Mouse (Mus musculus) c-Kit-negative CD71-positive TER-119-positive erythroid progenitor cells, embryonic 14.5 days (primary cell): ENCODE data around the gene Col25a1.

Source experiments
- DNase-seq: peaks from one replicate; pipeline ENCODE4 v3.0.0-alpha.2; 2013; ENCODE audit warnings: low read depth, low spot score

Col25a1 gene

DNA sequence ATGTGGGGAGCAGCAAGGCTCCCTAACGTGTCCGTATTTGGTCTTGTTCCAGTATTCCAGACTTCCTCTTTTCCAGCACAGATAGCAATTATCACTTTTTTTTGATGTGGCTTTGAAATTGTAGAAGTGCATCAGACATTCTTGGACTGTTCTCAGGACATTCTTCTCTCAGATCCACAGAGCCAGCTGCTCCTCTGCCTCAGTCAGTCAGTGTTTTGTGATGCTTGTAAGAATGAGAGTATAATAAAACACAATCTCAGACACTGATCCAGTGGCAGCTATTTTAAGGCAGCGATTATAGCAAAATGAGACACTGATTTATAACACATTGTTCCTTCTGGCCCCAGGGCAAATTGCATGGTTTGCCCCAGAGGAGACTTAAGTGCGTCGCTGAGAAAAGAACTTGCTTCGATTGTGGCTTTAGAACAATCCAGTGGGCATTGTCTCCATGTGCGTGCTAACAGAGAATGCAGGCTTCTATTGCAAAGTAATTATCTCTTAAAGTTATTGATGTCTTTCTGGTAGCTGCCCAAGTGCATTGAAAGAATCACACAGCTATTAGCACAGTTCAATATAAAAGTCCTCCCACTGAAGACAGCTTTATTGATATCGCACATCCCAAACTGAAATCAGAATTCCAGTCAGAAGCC, 111.5 kb downstream of the Col25a1 start:
- DNase-seq: no peak

DNA sequence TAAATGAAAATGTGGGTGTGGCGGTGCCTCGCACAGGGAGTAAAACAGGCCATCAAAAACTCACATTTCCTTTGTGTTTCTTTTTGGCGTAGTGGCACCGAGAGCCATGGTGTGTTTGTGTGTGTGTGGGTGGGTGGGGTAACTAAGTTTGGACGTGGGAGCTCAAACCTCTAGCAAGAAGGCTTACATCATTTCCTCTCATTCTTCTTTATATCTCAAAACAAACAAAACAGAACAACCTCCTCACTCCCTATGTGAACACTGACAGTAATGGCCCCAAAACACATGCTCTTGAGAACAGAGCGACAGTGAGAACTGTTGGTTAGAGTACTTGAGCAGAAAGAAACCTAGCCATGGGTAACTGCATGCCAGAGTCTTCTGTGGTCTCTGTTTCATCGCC, 121.1 kb downstream of the Col25a1 start:
- DNase-seq: no peak

DNA sequence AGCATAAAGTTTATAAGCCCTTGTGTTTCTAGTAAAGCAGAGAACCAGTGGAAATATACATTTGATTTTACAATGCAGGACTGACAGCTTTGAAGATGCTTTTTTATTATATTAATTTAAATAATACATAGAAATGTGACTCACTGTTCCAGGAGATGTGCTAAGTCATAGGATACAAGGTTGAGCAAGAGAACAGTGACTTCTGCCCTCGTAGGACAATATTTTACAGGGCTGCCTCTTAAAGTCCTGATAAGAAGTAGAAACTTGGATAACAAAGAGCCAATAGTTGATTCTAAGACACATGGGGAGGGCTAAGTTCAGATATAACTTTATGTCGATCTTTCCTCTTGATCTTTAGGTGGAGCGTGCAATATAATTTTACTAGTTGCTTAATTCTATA, 124.8 kb downstream of the Col25a1 start:
- DNase-seq: no peak

DNA sequence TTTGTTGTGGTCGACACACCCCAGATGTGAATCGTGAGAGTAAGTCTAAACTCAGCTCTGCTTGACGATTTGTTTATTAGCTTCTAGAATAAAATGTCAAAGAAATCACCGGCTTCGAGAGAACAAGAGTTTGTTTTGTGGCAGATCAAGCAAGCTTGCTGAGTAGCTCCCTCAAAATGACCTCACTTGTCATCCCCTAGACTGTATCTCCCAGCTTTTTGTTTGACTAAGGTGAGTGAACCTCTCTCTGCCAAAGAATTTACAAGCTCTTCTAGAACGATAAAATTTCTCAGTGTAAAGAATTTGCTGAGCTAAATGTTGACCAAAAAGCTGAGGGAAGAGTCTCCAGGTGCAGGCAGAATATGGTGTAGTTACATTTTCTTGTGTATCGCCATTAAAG, 125.3 kb downstream of the Col25a1 start:
- DNase-seq: no peak

DNA sequence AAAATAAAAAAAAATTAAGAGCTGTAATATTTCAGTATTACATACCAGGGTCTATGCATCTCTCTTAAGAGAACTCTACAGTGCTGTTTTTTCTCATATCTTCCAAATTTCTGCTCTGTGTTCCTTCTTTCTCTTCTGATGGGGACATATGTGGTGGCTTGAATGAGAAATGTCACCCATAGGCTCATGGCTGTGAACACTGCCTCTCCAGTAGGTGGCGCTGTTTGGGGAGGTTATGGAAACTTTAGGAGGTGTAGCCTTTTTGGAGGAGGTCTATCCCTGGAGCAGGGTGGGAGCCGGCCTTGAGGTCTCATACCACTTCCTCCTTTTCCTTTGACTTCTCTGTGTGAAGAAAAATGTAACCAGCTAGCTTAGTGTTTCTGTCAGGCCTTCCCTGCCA, 128.4 kb downstream of the Col25a1 start:
- DNase-seq: no peak

DNA sequence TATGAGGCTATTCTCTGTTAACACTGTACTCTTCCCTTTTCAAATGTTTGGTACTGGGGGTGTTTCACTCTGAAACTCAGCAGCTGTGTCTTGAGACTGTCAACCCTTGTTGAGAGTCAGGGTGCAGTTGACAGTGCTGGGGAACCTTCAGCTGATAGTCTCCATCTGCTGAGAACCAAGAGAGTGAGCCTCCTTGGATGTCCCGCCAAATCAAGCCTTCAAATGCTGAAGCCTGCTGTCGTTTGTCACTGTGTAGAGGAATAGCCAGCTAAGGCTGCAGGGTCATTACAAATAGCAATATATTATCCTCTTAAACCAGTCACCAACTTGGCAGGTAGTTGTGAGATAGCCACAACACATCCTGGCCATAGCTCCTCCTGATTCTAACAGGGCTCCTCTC, 129.0 kb downstream of the Col25a1 start:
- no peak for DNase-seq

DNA sequence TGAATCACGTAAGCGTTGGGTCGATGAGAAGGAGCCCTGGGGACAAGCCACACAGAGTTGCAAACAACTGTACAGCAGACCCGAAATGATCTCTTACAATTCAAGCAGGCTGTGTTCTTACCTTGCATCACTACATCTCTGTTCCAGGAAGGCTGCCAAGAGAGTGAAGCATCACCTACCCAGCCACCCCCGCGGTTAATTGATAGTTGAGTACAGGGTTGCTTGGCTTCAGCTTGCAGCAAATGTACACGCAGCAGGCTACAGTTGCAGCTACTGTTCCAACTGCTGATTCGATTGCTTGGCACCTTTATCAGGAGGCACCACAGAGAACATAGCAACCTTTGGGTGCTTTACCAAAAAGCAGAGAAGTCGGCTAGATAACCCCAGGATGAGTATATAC, 133.8 kb downstream of the Col25a1 start:
- DNase-seq: no peak

DNA sequence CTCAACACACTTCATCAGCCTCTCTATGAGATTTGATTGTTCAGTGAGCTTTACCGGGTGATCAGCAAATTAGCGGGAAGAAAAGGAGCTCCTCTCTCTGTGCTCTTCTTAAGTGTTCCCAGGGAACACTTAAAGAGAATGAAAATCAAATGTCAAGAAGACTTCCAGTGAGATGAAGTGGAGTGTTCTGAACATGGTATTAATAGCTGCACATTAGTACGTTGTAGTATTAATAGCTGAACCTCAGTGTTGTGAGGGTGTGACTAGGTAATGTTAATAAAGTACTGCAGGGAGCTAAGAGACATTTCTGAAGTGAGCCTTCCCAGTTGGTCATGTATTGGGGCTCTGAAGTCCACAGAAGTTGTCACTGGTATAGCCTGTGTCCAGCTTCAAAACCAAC, 139.2 kb downstream of the Col25a1 start:
- no peak for DNase-seq

DNA sequence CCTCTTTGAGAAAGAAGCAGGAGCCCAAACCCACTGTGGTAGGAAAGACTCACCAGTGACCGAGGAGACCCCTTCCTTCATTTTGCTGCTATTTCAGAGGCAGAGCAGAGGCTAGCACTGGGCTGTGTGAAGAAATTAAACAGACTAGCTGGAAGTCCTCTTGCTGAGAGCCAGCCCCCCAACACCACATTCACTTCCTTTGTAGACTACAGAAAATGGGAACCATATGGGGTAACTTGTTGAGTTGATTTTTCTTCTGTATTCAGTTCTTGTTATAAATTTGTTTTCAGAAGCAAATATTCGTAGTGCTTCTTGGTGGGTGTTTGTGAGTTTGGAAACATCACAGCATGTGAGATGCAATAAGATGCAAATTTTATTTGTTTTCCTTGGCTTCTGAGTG, 142.6 kb downstream of the Col25a1 start:
- no peak for DNase-seq

DNA sequence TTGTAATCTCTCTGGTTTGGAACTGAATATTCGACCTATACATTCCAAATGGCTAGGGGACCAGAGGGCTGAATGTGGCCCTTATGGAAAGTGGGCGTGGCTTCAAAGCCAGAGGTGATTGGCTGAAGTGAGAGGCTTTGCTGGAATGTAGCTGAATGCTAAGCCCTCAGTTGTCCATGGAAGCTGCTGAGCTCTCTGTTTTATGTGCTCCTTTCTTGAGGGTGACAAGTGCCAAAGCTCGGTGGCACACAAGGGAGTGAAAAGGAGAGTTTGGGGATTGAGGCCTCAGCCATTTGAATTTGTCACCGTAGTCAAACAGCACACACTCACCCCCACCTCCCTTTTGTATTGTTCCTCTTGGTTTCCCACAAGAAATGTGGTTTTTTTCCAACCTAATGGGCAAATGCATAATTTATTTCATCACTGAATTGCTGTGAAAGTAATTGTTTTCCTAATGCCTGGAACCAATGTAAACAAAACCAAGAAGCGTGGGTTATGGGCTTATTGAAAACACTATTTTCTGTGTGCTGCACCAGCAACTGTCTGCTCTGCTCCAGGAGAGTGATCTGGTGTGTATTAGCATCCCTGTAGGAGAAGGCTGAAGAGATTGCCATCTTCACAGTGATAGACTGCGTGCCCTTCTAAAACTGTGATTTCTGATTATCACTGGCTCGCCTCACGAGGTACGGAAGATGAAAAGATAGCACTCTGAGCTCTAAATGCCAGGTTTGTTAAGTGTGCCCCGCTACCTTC, 147.2 kb downstream of the Col25a1 start:
- DNase-seq: no peak

DNA sequence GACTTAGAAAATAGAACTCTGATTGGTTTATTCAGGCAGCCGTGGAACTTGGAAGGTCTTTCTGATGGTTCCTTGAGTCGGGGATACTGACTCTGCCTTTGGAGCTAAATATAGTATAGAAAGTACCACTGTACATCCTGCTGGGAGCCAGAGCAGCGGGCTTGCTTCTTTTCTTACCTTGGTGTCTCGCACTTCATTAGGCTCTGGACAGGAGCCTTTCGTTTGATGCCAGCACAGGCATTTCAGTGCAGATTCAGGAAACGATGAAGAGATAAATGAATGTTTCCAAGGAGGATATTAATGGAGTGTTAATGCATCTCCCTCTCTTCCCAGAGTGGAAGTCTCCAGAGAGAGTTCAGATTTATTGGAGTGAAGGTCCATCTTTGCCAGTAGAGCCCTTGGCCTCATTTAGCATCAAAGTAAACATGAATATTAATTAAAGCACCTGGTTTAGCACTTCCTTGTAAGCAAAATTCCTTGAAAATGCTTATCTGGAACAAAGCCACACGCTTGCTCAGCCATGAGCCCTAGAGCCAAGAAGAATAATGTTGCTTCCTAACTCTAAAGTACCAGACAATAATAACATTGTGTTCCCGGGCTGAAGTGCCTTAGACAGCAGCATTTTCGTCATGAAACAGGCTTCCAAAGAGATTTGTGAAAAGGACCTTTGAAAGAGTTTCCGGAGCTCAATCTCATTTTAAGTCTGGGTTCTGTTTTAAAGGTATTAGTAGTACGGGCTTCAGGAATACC, 151.9 kb downstream of the Col25a1 start:
- DNase-seq: no peak

DNA sequence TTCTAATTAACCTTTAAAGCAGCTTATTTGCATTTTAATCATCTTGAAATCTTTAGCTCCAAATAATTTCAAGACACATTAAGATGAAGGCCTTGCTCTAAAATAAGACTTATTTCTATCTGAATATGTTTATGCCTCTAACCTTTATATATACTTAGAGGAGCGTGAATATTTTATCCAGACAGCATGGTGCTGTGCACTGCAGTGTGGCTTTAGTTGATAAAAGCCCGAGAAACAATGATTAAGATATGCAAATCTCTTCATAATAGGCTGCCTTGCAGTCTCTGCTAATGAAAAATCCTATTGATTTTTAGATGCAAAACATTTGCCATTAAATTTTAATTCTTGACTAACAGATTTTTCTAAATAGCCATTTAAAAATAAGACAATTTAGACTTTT, 156.8 kb downstream of the Col25a1 start:
- DNase-seq: no peak

DNA sequence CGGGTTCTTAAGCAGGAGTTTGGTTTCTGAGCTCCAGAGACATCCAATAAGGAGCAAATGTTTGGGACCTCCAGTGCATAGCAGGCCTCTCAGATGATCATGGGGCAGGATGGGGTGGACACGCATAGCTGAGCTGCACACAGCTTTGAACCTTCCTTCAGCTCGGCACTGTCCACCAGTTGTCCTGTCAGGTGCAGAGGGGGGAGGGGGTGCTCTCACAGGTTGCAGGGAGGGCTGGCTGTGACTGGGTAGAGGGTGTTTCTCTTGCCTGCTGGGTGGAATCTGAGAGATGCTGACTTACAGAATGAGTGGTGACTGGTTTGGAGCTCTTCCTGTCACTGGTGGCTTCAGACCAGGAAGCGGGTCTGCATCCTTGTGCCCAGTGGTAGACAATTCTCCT, 157.5 kb downstream of the Col25a1 start:
- no peak for DNase-seq

DNA sequence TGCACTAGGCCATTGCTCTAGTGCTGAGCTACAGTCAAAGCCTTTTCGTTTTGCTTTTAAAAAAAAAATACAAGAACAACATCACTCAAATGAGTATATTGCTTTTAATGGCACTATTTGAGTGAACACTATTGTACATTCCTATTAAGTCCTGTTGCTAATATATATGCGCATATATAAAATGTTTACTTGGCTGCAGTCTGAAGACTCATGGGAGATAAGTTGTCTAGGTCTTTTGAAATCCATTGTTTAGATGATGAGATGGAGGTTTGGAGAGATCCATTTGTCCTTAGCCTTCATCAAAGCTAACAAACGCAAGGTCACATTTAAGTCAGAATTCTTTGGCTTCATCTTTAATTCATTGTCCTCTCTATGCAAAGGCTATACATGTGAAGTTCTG, 157.9 kb downstream of the Col25a1 start:
- DNase-seq: no peak

DNA sequence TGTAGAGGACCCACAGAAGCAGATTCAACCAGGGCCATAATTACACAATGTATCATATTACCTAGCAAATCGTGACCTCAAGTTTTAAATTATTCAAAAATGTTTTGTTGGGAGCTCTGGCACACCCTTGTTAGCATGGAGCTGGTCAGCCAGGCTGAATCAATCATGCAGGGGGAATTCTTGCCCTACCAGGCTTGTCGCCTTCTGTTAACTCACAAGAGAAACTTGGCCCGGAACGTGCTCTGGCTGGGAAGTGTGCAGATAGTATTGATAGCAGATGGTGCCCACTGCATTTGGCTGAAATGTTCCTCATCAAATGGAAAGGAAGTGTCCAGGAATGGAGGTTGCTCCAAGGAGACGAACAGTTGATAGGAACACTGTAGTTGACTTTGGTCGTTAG, 158.9 kb downstream of the Col25a1 start:
- DNase-seq: no peak

DNA sequence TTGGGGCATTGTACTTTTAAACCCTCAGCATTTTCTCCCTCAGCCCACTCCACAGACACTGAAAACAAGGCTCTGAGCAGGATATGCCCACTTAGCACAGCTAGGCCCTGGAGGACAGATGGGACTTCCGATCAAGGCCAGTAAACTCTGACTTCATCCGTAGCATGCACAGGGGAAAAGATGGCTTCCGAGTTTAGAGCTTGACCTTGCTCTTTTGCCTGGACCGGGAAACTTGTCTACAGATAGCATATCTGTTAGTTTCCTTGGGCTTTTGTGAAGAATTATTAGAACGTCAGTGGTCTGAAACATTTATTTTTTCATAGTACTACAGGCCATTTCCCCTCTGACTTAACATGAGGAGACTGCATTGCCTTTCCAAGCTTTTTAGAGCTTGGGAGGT, 159.4 kb downstream of the Col25a1 start:
- no peak for DNase-seq

DNA sequence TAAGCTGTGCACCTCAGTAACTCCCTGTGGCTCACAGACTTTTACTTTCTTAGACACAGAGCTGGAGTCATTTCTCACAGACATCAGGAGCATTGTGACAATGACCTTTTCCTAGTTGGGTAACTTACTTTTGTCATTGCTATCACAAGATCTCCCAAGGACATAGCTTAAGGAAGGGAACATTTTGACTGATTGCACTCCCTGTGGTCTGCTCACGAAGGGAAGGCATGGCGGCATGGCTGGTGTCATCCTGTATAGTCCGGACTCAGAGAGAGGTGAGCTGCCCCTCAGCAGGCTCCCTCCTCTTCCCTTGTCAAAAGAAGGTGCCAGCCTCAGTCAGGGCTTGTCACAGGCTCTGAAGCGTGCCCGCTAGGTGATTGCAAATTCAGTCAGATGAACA, 160.6 kb downstream of the Col25a1 start:
- no peak for DNase-seq

DNA sequence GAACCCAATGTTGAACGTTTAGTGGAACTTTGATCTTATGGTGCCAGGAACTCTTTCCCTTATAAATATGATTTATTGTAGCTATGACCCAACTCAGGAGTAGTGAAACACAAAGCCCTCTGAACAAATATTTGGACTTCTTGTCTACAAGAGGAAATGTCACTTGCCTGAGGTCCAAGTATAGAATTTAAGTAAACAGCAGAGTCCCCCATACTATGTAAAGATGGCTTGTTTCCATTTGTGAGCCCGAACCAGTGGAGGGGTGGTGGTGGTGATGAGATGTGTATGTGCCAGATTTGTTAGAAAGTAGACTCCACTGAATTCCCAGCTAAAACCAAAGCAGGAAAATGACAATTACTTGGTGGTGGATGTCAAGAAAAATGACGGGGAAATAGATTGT, 169.2 kb downstream of the Col25a1 start:
- no peak for DNase-seq

DNA sequence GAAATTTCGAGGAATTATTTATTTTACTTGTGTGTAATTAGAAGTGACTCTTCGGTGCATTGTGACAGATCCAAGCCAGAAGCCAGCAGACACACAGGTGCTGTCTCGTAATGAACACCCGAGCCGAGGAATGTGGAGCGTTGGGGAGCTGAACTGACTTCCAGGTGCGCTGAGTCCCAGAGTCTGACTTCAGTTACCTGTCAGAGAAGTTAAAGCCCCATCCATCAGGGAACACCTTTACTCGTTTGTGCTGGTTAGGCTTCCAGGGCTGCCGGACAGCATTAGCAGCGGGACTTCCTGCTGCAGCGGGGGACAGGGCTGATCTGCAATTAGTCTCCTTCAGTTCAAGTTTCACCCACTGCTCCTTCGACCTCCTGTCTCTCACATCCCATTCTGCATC, 172.3 kb downstream of the Col25a1 start:
- no peak for DNase-seq

DNA sequence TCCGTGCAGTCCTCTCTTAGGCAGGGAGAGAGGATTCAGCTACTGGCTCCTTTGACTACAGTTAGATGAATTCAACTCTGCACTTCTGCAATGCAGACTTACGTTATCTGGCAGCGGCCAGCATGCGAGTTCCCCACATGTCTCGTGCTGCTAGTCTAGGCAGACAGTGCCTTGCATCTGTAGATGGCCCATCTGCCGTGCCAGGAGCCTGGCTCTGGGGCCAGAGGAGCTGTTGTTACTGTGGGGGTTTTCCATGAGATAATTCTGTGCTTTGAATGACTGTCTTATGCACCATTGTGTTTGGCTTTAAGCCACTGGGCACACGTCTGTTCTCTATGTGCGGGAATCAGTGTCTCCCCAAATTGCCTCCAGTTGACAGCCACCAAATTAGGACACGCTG, 173.5 kb downstream of the Col25a1 start:
- no peak for DNase-seq

DNA sequence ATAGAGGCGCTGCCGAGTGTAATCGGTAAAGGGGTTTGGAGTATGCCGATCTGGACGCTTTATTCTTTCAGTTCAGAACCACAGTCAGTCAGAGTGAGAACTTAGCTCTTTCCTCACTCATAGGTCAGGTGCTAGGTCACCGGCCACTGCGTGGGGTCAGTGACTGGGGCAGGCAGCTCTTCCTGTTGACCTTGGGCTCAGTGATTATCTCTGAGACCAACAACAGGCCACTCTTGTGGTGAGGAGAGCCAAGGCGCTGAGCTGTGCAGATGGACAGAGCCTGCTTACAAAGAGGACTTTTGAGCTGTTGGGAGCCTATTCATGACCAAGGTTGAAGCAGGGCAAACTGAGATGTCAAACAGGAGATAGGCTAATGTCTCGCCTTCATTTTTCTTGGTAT, 174.4 kb downstream of the Col25a1 start:
- no peak for DNase-seq

DNA sequence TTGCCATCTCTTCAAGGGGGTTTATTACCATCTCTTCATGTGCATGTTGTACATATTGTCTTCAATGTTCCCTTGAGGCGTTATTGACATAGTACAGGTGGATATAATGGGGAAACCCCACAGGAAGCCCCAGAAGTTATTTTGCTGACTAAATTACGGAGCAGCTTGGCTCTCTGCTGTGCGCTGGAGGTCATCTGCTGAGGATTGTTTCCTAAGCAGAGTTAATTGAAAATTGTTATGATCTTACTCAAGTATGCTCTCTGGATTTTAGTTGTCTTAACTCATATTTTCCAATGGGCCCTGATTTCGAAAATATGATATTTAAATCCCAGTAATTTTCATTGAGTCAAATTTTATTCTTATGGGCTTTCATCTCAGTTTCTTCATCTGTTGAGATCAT, 178.0 kb downstream of the Col25a1 start:
- DNase-seq: no peak

DNA sequence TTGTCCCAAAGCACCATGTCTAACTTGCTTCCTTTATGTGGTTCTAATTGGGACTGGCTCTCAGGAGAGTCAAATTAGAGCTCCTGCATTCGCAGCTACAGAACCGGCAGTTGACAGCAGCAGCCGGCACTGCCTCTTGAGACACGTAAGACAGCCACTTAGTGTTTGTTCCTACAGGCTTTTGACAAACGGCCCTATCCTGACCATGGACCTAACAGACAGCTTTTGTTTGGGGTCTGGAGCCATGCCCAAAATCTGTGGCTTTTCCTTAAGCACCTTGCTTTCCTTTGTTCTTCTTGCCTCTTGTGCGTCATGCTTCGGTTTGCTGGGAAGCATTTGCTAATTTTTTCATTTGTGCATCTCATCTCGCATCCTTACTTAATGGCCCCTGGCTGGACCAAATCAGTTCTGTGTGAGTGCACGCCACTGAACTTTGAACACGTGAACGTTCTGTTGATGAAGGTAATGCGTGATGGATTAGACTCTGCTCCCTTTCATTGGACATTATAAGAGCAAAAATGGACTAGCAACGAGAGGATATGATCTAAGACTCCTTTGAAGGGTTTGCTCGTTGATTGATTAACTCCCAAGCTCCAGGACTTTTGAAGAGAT, 179.5 kb downstream of the Col25a1 start:
- no peak for DNase-seq
